Mouse (Mus musculus) small intestine, adult 2 months (tissue): ENCODE measurements around the gene Golga3. TPM values are rescaled to one million over a fixed set of nuclear protein-coding genes. Genes with fewer than 3 reads are reported as not detected.

Source experiments
- H3K27ac ChIP-seq: fragments of 200-500 bp; 2 replicates; pipeline ENCODE4 v1.5.1; 2012; ENCODE audit warnings: low read depth, low read length, control low read depth, inconsistent platforms; ENCODE audit not compliant: insufficient read depth
- H3K27me3 ChIP-seq: fragments of 200-500 bp; 2 replicates; pipeline ENCODE4 v1.6.1; 2012; ENCODE audit warnings: mild to moderate bottlenecking, moderate library complexity, low read length, inconsistent platforms; ENCODE audit not compliant: control insufficient read depth, insufficient read depth
- H3K36me3 ChIP-seq: fragments of 200-500 bp; 2 replicates; pipeline ENCODE4 v1.6.1; 2012; ENCODE audit warnings: mild to moderate bottlenecking, low read length, control low read depth, inconsistent platforms; ENCODE audit not compliant: control insufficient read depth, insufficient read depth
- H3K4me1 ChIP-seq: fragments of 200-500 bp; 2 replicates; pipeline ENCODE4 v1.6.1; 2012; ENCODE audit warnings: low read length, inconsistent platforms, mixed read lengths; ENCODE audit not compliant: control insufficient read depth, insufficient read depth, insufficient read length
- H3K4me3 ChIP-seq: fragments of 200-500 bp; 2 replicates; pipeline ENCODE4 v1.5.1; 2012; ENCODE audit warnings: low read depth, mild to moderate bottlenecking, control low read depth, inconsistent platforms, low read length, moderate library complexity
- CTCF ChIP-seq: fragments of 200-500 bp; IDR thresholded peaks from 2 replicates; pipeline ENCODE4 v1.5.1; 2012; ENCODE audit warnings: low read depth, mild to moderate bottlenecking, control low read depth, inconsistent platforms, low read length, moderate library complexity, mixed read lengths; ENCODE audit not compliant: insufficient replicate concordance, insufficient read length; ENCODE audit errors: extremely low read depth
- POLR2A ChIP-seq: fragments of 200-500 bp; IDR thresholded peaks from 2 replicates; pipeline ENCODE4 v1.6.1; 2012; ENCODE audit warnings: low read depth, mild to moderate bottlenecking, control low read depth, inconsistent platforms, low read length, moderate library complexity
- WGBS: fragments of 180-500 bp; shearing (Covaris S2); methylation state at CpG from one replicate; pipeline ENCODE4 v1.1.7; 2018; 5-methylcytosine and 5-hydroxymethylcytosine counted together
- polyA plus RNA-seq: library from polyadenylated mRNA; depleted of rRNA; stranded (reverse); fragments of >200 nt; gene quantifications from 2 replicates; pipeline ENCODE4 v1.2.3, GENCODE M21; 2012

Gene Golga3
- polyA plus RNA-seq, 1 experiment, result 6.7 TPM

DNA sequence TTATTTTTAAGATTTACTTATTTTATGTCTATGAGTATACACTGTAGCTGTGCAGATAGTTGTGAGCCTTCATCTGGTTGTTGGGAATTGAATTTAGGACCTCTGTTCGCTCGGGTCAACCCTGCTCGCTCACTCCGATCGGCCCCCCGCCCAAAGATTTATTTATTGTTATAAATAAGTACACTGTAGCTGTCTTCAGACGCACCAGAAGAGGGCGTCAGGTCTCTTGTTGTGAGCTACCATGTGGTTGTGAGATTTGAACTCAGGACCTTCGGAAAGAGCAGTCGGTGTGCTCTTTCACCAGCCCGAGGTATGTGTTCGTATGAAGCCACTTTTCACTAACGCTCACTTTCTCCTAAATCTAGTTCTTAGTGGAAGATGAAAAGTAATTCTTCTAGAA, 55.1 kb downstream of the Golga3 start:
- Histone ChIP-seq H3K4me3 (peak overlapping the region; percentile 99), H3K4me1 (no peaks in the 10 kb centered on the region), H3K36me3 (peaks cover 15% of the 10 kb centered on the region), H3K27ac (no peak overlapping the region), H3K27me3 (no peaks in the 10 kb centered on the region)
- no peak for TF ChIP-seq CTCF
- no peak for TF ChIP-seq POLR2A
- 36% methylated on average over 13 of the region's 13 CpGs for WGBS

DNA sequence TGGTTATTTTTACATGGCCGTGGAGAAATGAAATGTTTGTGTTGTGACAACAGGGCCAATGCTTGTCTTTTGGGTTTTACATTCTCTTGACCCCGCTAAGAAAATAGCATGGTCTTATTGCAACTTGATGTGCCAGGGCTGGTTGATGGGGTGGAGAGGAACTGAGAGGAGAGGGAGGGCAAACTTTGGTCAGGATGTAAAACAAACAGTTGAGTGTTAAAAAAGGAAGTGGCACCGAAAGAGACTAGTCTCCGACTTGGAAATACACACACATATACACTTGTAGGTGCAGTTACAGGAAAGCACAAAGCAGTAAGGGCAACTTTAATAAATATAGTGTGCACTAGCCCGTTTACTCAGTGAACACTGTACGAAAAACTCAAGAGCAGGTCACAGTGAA, 55.8 kb downstream of the Golga3 start:
- H3K4me1 ChIP-seq, result no peaks in the 10 kb centered on the region
- H3K4me3 ChIP-seq, result no peak overlapping the region
- 64% methylated on average over 6 of the region's 6 CpGs for WGBS
- no peak for TF ChIP-seq POLR2A
- TF ChIP-seq CTCF, result no peak
- H3K27me3 ChIP-seq, result no peaks in the 10 kb centered on the region
- no peak overlapping the region for H3K27ac ChIP-seq
- H3K36me3 ChIP-seq, result peaks cover 16% of the 10 kb centered on the region

DNA sequence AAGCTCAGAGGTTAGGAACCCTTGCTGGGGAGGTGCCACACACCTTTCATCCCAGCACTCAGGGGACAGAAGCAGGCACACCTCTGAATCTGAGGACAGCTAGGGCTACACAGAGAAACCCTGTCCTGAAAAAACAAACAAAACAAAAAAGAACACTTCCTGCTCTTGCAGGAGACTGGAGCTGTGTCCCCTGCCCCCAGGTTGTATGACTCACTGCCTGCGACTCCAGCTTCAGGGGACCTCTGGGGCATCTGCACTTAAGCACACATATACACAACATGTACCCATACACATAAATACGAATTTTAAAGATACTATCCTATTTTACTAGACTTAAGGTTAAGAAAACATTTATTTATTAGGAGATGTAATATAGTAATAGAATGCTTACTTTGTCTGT, 67.6 kb downstream of the Golga3 start:
- no peaks in the 10 kb centered on the region for H3K4me1 ChIP-seq
- no peaks in the 10 kb centered on the region for H3K27me3 ChIP-seq
- peaks cover 58% of the 10 kb centered on the region for H3K36me3 ChIP-seq
- no peak overlapping the region for H3K27ac ChIP-seq
- no peak for TF ChIP-seq CTCF
- WGBS, result 72% methylated on average over 2 of the region's 2 CpGs
- H3K4me3 ChIP-seq, result no peak overlapping the region

DNA sequence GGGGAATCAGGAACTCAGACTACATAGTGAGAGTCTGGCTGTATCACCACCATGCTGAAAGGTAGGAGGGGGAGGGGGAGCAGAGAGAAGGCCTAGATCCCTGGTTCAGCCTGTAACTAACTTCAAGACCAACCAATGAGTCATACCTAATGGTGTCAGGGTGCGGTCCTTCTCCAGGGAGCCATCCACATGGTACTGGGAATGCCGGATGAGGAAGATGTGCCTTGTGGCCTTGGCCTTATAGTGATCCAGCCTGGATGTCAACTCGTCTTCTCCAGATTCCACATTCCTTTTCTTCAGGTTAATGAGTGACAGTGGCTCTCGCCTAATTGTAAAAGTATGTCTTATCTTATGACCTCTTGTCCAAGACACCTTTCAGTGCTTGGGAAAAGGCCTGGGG, 90.4 kb downstream of the Golga3 start:
- H3K27ac ChIP-seq, result no peak overlapping the region
- H3K36me3 ChIP-seq, result peaks cover 17% of the 10 kb centered on the region
- TF ChIP-seq CTCF (no peak), POLR2A (no peak)
- no peaks in the 10 kb centered on the region for H3K27me3 ChIP-seq
- H3K4me1 ChIP-seq, result peaks cover 4% of the 10 kb centered on the region; the same call in 1 of the 2 replicates
- H3K4me3 ChIP-seq, result no peak overlapping the region
- WGBS, result 66% methylated on average over 4 of the region's 4 CpGs

DNA sequence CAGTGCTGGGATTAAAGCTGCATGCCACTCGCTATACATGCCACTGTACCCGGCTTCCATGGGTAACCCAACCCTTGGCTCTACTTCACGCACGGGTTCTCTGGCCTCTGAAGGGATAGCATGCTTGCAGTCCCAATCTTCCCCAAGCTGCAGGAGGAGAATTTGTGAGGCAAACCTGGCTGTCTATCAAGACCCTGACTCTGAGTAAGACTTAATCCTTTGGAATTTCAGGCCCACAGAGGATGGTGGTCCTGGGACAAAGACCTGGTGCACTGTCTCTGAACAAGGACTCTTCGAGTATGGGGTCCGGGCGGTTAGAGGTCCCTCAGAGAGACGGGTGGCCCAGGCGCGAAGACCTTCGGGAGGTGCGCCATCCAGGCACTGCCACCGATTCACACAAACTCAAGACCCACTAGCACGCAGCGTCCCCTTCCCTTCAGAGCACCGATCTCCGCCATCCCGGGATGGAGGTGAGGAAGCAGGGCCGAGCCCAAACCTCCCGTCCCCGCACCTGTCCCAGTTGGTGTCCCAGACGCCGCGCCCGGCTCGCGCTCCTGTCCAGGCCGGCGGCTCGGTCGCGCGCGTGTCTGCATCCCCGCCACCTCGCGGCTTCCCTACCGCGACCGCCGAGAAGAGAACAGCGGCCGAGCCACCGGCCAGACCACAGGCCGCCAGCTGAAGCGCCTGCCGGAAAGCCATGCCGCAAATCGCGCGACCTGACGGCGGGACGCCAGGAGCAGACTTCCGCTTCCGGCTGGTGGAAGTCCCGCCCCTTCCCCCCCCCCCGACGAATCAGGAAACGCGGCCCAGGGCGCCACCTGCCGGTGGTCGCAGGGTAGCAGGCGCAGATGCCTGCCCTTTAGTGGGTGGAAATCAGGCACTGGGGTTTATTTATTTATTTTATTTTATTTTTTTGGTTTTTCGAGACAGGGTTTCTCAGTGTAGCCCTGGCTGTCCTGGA, 92.9 kb downstream of the Golga3 start, which contains the start of gene Pgam5:
Gene Pgam5 (minus strand): TSS at position 773 of the 961 bp plus-strand sequence.
- WGBS, result under 1% methylated on average over 65 of the region's 66 CpGs
- Histone ChIP-seq H3K27me3 (no peaks in the 10 kb centered on the region), H3K4me1 (peaks cover 4% of the 10 kb centered on the region; the same call in 1 of the 2 replicates), H3K4me3 (peak within 1 kb of the TSS; percentile 97), H3K27ac (no peak within 1 kb of the TSS), H3K36me3 (peaks cover 16% of the 10 kb centered on the region)
- TF ChIP-seq CTCF (peak; percentile 75), POLR2A (0 out of 2 replicates have a peak, but pooled peaks have one; percentile 28)

DNA sequence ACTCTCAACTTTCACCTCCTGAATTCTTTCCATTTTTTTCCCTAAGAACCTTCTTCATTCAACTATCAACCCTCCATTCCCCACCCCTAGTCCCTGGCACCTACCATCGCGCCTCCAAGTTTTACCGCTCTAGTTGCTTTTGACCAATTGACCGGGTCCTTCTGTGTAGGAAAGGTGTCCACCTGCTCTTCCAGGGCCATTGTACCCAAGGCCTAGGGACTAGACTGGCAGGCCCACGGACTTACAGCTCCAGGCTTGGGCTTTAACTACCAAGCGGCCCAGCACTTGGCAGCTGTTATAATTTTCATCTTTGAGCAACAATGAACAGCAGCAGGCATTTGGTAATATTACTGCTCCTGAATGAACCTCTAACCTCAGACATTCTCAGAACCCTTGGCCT, 93.7 kb downstream of the Golga3 start:
- TF ChIP-seq POLR2A, result no peak
- no peak for TF ChIP-seq CTCF
- H3K36me3 ChIP-seq, result peaks cover 9% of the 10 kb centered on the region
- no peak overlapping the region for H3K4me3 ChIP-seq
- no peaks in the 10 kb centered on the region for H3K27me3 ChIP-seq
- H3K4me1 ChIP-seq, result peaks cover 4% of the 10 kb centered on the region; the same call in 1 of the 2 replicates
- H3K27ac ChIP-seq, result no peak overlapping the region
- WGBS, result 96% methylated on average over 6 of the region's 6 CpGs

DNA sequence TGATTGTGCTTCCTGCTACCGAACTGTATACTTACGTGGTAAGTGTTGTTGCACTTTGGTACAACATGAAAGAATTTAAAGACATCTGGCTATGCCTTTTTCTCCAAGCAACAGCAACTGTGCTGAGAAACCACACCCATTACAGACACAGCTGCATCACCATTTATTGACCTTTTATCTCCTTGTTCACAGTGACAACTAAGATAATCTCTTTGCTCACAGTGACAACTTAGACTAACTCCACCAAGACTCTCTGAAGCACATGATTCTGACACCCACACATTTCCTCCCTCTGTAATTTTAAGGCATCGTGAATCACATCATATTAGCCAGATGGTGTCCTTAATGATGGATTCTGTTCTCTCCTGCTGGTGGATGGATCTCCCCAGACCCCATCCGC, 97.6 kb downstream of the Golga3 start:
- H3K27ac ChIP-seq, result no peak overlapping the region

More for the DNA sequence above, 97.6 kb downstream of the Golga3 start:
- no peak for TF ChIP-seq CTCF
- TF ChIP-seq POLR2A, result no peak
- Histone ChIP-seq H3K27me3 (no peaks in the 10 kb centered on the region), H3K4me1 (no peaks in the 10 kb centered on the region), H3K4me3 (no peak overlapping the region), H3K36me3 (no peaks in the 10 kb centered on the region)
- 73% methylated on average over 4 of the region's 4 CpGs for WGBS
